Mouse (Mus musculus): ENCODE results near the gene Car4.

DNA sequence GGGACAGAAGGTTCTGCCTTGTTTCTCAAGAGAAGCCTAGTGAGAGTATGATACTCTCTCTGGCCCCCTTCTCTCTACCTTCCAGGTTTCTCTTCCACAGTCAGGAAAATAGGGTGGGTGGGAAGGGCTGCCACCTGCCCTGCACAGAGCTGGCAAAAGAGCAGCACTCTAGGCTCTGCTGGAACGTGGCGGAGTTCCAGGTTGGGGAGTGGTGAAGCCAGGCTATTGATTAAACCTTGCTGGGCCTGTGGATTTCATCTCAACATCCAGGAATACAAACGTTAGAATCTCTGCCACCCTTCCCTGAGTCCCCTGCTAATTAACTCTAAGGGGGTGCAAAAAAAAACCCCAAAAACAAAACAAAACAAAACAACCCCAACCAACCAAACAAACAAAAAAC, 9.1 kb upstream of the Car4 start:
- no peak for TF ChIP-seq CTCF (IDR thresholded peaks at IDR 0.05; ENCODE audit: borderline replicate concordance, extremely low read depth, insufficient read depth, insufficient read length)
- TF ChIP-seq POLR2A (IDR thresholded peaks at IDR 0.05; ENCODE audit: borderline replicate concordance, extremely low read depth, insufficient read depth, insufficient read length, poor library complexity, severe bottlenecking): no peak

Measured in brain, embryonic 14.5 days (tissue).